8 mouse cellular contexts compared by ENCODE assay signal in genomic region chr12:54060732-54061131, GRCm38 (mm10).
DNase-seq lines count a peak whose midpoint lies in the region; ATAC-seq and TF ChIP-seq lines count a peak whose summit lies in the region.

No protein-coding gene starts in this region.

- peaks cover 52% of the 10 kb centered on the region for H3K27me3 ChIP-seq in kidney, embryonic 15.5 days
- H3K27me3 ChIP-seq in liver, adult 2 months (ENCODE audit: control insufficient read depth, insufficient read depth, low read length) = no peaks in the 10 kb centered on the region

- H3K4me1 ChIP-seq in kidney, embryonic 15.5 days = 0 out of 2 replicates have a peak, but pooled peaks cover 3% of the 10 kb centered on the region
- H3K4me1 ChIP-seq in liver, adult 2 months (ENCODE audit: control insufficient read depth, insufficient read depth, low read length) = no peaks in the 10 kb centered on the region
- no peaks in the 10 kb centered on the region for H3K4me1 ChIP-seq in olfactory bulb, adult 2 months (ENCODE audit: control insufficient read depth, insufficient read depth, low read length)

- H3K27ac ChIP-seq in kidney, embryonic 15.5 days = no peak overlapping the region
- no peak overlapping the region for H3K27ac ChIP-seq in liver, adult 2 months (replicated peaks; ENCODE audit: insufficient read depth, low read depth, low read length)
- no peak overlapping the region for H3K27ac ChIP-seq in olfactory bulb, adult 2 months (ENCODE audit: insufficient read depth, low read depth, low read length)

- peak; percentile 70; the same call in 1 of the 2 replicates for ATAC-seq in kidney, embryonic 15.5 days (replicated peaks; ENCODE audit: low FRiP score)

- DNase-seq in urinary bladder, adult 18-20 months (ENCODE audit: low spot score in 2 of 2) = peak; percentile 10 to 21
- DNase-seq in urinary bladder, postnatal 10 days (ENCODE audit: low spot score) = no peak
- DNase-seq in embryo, embryonic 10.5 days (ENCODE audit: low spot score) = peak; percentile 88
- DNase-seq in gastrocnemius, postnatal 36 days = peak; percentile 58 to 59
- peak; percentile 5 for DNase-seq in liver, adult 2 months (ENCODE audit: extremely low read depth, low read depth, low spot score)
- DNase-seq in thymus, postnatal 25 days = peak; percentile 62

- no peaks in the 10 kb centered on the region for H3K36me3 ChIP-seq in kidney, embryonic 15.5 days
- H3K36me3 ChIP-seq in liver, adult 2 months (ENCODE audit: control insufficient read depth, insufficient read depth, low read length) = no peaks in the 10 kb centered on the region

- no peak overlapping the region for H3K4me2 ChIP-seq in kidney, embryonic 15.5 days

- no peak for TF ChIP-seq POLR2A in liver, adult 2 months (IDR thresholded peaks at IDR 0.05; ENCODE audit: extremely low read depth, insufficient read depth, low read length)
- TF ChIP-seq POLR2A in olfactory bulb, adult 2 months (IDR thresholded peaks at IDR 0.05; ENCODE audit: insufficient read depth, low read depth, low read length) = no peak

- TF ChIP-seq CTCF in liver, adult 2 months (IDR thresholded peaks at IDR 0.05; ENCODE audit: low read depth, low read length) = peak; percentile 90
- peak; percentile 90 for TF ChIP-seq CTCF in olfactory bulb, adult 2 months (IDR thresholded peaks at IDR 0.05; ENCODE audit: insufficient read depth, low read depth, low read length)

- H3K9me3 ChIP-seq in kidney, embryonic 15.5 days (replicated peaks) = no peaks in the 10 kb centered on the region

- whole genome bisulfite sequencing in kidney, embryonic 15.5 days = 11% methylated on average over 8 of the region's 8 CpGs
- WGBS in liver, adult 2 months = 20% methylated on average over 8 of the region's 8 CpGs
- WGBS in olfactory bulb, adult 2 months = 13% methylated on average over 8 of the region's 8 CpGs

- H3K4me3 ChIP-seq in kidney, embryonic 15.5 days (replicated peaks) = no peak overlapping the region
- no peak overlapping the region for H3K4me3 ChIP-seq in liver, adult 2 months (ENCODE audit: insufficient read depth, low read depth, low read length)
- H3K4me3 ChIP-seq in olfactory bulb, adult 2 months (ENCODE audit: insufficient read depth, low read depth, low read length) = no peak overlapping the region

- H3K79me2 ChIP-seq in liver, adult 2 months (ENCODE audit: control insufficient read depth, insufficient read depth, low read length) = no peaks in the 10 kb centered on the region

- H3K9ac ChIP-seq in kidney, embryonic 15.5 days = no peak overlapping the region
- H3K9ac ChIP-seq in liver, adult 2 months (ENCODE audit: low read depth, low read length) = no peak overlapping the region

- intact Hi-C loops in gastrocnemius, postnatal 36 days (cut with DNase I) = no loop called here
